Mouse (Mus musculus) gonadal fat pad, adult 2 months (tissue): ENCODE measurements around the gene Usp2. TPM values are rescaled to one million over a fixed set of nuclear protein-coding genes. Genes with fewer than 3 reads are reported as not detected.

Experiments
- DNase-seq: peaks from one replicate; pipeline ENCODE4 v3.0.0-alpha.2; 2012; ENCODE audit warnings: low read depth
- polyA plus RNA-seq: library from polyadenylated mRNA; depleted of rRNA; stranded (reverse); fragments of >200 nt; gene quantifications from 2 replicates; pipeline ENCODE4 v1.2.3, GENCODE M21; 2012

Gene Usp2
- polyA plus RNA-seq, 1 experiment, result 19.3 TPM

DNA sequence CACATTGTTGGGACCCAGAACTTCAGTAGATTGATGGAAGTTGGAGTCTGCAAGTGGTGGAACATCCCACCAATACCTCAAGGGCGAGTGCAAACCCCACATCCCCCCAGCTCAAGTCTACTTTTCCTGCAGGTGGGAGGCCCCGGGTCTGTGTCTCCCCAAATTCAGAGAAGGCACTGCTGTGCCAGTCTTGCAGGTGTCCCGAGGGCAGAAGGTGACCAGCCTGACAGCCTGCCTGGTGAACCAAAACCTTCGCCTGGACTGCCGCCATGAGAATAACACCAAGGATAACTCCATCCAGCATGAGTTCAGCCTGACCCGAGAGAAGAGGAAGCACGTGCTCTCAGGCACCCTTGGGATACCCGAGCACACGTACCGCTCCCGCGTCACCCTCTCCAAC is 20.4 kb upstream of the Usp2 start:
- no peak for DNase-seq

DNA sequence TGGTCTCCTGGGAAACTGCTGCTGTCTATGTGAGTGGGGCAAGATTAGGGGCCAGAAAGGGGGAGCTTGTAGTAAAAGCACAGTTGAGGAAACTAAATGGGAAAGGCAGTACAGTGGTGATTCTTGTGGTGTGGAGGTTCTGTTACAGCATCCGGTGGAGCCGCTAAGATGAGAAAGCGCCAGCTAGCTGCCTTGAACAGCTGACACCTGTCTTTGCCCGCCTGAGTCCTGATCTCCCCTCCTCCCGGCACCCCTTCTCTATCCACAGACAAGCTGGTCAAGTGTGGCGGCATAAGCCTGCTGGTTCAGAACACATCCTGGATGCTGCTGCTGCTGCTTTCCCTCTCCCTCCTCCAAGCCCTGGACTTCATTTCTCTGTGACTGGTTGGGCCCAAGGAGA is 19.8 kb upstream of the Usp2 start:
- DNase-seq, result no peak

DNA sequence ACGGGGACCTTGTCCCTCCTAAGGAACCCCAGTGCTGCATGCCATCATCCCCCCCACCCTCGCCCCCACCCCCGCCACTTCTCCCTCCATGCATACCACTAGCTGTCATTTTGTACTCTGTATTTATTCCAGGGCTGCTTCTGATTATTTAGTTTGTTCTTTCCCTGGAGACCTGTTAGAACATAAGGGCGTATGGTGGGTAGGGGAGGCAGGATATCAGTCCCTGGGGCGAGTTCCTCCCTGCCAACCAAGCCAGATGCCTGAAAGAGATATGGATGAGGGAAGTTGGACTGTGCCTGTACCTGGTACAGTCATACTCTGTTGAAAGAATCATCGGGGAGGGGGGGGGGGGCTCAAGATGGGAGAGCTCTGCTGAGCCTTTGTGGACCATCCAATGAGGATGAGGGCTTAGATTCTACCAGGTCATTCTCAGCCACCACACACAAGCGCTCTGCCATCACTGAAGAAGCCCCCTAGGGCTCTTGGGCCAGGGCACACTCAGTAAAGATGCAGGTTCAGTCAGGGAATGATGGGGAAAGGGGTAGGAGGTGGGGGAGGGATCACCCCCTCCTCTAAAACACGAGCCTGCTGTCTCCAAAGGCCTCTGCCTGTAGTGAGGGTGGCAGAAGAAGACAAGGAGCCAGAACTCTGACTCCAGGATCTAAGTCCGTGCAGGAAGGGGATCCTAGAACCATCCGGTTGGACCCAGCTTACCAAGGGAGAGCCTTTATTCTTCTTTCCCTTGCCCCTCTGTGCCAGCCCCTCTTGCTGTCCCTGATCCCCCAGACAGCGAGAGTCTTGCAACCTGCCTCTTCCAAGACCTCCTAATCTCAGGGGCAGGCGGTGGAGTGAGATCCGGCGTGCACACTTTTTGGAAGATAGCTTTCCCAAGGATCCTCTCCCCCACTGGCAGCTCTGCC is 19.0 kb upstream of the Usp2 start:
- no peak for DNase-seq

DNA sequence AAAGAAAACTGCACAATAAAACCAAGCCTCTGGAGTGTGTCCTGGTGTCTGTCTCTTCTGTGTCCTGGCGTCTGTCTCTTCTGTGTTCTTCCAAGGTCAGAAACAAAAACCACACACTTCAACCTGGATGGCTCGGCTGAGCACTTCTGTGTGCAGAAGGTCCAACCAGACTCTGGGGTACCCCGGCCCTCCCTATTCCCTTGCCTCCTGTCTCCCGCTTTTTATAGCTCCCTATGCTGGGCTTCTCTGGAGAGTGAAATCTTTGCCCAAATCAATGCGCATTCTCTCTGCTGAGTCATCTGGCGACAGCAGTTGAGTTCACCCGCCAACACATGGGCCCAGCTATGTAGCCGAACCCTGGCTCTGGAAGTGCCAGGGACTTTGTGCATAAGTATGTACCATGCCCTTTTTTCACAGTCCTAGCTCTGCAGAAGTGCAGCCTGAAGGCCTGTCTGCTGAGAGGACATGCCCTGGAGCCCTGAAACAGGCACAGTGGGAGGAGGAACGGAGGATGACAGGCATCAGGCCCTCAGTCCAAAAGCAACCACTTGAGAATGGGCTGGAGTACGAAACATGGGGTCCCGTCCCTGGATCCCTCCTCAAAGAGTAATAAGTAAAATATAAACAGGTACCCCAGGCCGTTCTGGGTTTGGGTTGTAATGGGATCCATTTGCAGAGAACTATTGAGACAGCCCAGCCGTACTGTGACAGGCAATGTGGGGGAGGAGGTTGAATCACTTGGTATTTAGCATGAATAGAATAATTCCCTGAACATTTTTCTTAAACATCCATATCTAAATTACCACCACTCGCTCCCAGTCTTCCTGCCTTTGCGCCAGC is 18.1 kb upstream of the Usp2 start:
- DNase-seq, result no peak

DNA sequence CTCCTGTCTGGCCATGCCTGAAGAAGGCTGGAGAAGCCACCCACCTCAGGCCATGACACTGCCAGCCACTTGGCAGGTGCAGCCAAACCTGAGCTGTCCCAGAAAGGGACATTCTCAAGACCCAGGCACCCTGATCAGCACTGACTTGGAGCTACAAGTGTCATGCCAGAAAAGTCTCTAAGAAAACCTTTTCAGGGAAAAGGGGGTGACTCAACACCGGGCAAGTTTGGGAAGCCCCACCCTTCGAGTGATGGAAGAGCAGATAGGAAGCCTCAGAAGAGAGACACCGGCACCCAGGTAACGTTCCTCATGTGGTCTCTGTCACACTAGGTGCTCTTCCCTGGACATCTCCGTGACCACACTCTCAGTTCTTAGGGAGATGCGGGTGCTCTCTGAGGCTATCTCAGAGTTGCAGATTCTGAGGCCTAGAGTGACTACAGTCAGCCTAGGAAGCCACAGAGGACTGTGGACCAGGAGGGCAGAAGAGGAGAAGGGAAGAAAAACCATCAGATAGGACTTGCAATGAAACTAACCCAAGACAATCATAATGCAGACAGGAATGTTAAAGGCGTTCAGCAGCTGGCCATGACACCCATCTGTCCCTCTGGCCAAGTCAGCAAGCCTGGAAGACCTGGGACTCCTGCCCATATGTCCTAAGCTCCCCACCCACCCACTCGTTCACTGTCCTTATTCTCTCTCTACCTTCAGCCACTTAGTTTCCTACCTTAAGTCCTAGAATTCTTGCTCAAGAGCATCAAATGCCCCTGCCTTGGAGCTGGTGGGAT is 17.2 kb upstream of the Usp2 start:
- no peak for DNase-seq

DNA sequence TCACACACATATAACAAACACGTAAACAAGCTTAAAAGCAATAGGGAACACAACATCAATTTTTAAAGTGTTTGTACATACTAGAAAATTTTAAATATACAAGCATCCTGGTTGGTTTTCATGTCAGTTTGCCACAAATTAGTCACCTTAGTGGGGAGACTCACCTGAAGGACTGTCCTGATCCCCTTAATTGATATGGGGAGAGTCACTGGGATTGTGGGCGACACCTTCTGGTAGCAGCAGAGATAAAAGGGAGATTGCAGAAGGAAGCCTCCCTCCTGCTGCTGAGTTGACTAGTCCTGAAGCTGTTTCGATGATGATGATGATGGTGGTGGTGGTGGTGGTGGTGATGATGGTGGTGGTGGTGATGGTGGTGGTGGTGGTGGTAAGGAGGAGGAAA is 14.0 kb upstream of the Usp2 start:
- DNase-seq, result no peak

DNA sequence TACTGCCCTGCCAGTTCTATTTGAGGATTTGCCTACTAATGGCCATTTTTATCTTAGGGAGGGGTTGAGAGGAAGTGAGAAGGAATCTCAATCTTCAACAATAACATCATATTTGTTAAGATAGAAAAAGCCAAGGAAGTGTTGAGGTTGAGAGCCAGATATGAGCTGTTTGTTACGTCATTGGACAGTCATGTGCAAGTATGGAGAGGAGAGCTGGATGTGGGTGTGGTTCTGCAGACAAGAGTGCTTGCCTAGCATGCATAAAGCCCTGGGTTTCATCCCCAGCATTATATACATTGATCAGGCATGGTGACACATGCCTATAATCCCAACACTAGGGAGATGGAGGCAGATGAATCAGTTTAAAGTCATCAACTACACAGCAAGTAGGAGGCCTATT is 12.9 kb upstream of the Usp2 start:
- DNase-seq, result no peak

DNA sequence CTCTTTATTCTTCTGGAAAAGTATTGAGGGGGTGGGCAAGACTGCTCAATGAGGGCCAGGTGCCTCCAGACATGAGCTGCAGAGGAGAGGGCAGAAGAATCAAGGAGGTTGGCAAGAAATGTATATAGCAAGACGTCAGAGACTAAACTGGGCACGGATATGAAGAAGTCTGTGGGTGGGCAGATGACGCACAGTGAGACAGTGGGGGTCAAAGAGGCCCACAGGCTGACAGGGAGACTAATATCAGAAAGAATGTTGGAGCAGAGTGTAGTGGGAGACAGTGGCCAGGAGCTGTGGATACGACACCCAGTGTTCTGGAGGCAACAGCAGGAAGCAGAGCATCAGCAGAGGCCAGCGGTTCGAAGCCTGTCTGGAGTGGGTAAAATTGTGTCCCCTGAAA is 8.2 kb upstream of the Usp2 start:
- DNase-seq, result no peak

DNA sequence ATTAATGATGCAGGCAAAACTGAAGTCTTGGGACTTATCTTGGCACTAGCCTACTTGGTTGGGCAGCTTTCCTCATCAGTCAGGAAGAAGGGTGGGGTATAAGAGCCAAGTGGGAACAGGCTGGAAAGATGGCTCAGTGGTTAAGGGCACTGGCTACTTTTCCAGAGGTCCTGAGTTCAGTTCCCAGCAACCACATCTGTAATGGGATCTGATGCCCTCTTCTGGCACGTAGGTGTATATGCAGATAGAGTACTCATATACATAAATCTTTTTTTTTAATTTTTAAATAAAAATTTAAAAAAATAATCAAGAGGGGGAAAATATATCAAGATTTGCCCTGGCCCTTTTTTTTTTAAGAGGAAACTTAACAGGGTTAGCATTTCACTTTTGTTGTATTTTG is 1.6 kb upstream of the Usp2 start:
- DNase-seq, result no peak

DNA sequence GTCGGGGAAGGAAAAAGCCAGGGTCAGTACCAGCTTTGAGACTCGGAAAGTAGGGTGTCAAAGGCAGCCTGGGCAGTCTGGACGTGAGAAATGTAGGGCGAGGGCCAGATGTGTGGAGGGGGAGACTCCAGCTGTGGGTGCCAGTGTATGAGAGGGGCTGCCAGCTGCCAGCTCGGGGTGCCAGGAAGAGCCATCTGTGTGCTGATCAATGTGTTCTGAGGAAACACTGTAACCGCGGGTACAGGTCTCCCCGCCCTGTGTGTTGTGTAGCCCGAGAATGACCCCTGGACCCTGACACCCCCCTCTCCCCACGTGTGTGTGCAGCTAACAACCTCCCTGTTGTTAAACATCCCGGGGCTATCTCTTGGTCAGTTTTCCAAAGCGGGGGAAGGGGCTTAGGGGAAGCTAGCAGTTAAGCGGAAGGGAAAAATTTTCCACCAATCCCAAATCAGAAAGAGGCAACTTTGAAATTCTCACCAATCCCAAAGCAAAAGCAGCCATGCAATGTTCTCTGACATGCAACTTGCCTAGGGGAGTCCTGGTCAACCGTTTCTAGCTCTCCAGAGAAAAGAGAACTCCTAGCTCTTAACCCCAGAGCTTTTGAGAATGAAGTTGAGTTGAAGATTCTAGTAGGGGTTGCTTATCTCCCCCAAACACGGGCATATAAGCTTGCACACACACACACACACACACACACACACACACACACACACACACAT is 579 bp downstream of the Usp2 start:
- no peak for DNase-seq

DNA sequence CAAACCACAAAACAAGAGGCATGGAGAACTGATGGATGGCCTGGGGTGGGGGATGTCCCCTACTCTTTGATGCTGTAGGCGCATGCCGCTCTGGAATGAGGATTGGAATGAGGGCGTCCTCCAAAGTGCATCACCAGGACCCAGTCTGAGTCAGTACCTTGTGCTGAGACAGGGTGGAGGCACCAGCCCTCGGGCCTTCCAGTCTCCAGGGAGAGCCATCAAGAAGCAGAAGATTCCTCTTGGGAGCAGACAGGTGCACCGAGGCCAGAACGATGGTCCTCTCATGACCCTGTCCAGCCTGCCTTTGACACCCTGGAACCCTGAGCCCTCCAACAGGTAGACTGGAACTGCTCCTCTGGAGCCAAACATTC is 1.1 kb downstream of the Usp2 start:
- DNase-seq, result no peak

DNA sequence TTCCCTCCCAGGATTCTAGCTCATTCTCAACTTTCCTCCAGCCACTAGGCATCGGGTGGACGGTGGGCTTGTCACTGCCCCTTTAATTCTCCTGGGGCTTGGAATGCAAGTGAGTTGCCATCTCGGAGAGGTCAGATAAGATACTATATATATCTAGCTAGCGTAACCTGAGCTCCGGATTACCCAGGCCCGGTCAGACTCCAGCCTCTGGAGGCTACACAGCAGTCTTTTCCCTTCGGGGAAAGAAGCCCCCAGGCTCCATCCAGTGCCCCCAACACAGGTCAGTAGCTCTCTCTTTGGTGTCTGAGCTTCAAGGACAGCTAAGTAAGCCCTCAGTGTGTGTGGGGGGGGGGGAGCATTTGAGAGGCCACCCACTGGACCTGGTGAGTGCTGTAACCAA is 2.4 kb downstream of the Usp2 start:
- DNase-seq, result no peak

DNA sequence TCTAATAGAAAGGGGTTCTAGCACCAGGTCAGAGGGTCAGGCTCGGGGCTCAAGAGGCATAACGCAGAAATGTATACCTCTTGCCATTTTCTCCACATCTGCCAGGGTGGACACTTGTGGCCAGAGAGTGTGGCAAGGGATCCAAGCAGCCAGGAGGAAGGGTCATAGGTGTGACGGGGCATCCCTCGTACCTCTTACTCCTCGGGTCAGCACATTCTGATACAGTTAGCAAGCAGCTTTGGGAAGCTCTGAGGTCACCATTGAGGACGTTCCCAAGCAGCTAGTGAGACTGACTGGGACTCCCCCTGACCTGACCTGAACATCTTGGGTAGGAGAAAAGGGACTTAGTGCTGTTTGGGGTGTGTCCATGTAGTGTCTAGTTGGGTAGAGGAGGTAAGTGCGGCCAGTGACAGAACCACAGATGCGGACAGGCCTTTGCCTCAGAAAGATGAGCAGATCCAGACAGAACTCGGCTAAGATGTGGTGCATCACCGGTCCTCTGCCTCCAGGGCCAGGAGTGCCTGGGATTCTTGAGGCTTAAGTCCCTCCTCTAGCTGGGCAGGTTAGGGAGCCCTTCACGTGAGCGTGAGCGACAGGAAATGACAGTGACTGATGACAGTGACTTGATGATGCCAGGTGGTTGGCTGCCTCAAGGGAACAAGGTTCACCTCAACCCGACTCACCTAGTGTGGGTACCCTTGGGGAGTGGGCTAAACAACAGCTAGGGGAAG is 3.5 kb downstream of the Usp2 start:
- DNase-seq, result no peak

DNA sequence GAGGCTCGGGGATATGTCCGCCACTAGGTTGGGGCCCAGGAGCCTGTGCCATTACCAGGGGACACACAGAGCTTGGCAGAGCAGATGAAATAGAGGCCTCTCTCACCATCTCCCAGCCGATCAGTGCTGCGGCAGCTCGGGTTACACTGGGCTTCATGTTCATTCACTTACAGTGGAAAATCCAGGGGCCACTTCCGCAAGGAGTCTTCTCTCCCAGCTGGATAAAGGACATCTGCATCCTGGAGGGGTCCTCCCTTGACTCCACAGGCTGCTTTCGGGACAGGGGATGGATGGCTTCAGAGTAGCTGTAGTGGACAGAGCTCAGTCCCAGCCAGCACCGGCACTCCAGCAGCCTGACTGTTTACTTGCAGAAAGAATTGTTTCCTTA is 4.0 kb downstream of the Usp2 start:
- DNase-seq, result no peak

DNA sequence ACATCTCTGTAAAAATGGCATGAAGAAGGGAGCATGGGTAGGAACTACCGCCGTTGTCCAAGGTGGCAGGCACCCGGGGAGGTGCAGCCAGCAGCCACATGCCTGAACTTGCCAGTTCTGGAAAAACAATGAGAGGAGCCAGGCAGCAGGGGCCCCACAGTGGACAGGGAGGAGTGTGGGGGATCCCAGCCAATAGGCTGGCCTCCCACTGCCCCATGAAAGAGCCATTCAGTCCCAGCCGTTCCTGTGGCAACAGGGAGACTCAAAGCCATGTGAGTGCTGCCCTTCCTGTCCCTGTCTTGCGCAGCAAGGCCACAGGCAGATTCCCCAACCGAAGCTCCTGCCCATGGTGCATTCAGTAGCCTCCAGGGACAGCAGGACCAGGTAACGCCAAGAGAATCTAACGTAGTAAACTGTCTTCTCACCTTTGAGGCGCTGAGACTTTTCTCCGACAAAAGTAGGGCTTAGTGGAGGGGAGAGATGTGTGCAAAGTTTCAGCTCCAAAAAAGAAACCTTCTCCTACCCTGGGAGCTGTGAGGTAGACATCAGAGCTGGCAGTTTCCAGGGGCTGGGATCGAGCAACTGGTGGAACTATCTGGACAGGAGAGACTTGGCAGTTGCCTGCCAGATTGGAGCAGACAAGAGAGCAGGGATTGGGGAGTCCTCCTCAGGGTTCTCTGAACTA is 5.2 kb downstream of the Usp2 start:
- no peak for DNase-seq

DNA sequence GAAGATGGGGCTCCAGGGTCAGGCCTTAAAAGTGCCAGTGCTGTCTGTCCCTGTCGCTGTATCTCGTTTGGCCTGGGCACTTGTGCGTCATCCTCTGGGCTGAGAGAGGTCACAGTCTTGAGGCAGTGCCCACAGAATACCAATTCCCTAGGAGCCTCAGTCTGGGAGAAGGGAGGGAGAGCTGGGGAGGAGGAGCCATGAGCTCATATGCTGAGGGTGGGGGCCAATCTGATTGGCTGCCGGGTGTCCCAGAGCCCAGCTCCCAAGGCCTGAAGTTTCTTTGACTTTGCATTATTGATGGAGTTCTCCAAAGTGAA is 5.7 kb downstream of the Usp2 start:
- DNase-seq, result no peak

DNA sequence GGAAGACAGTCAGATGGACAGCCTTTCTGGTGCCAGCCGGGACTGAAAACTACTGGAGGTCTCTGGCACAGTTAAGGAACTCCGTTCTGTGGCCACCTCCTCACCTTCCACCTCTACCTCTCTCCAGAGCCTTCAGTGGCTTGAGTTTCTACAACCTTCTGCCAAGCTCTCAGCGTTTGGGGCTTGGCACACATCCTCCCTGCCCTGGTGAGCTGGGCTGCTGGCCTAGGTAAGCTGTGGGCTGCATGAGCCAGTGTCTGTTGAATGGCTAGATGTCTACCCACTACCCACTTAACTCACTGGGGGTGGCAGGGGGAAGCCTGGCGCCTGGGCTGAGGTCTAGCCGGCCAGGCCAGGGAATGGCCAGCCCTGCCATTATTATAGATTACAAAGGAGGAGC is 6.3 kb downstream of the Usp2 start:
- DNase-seq, result no peak

DNA sequence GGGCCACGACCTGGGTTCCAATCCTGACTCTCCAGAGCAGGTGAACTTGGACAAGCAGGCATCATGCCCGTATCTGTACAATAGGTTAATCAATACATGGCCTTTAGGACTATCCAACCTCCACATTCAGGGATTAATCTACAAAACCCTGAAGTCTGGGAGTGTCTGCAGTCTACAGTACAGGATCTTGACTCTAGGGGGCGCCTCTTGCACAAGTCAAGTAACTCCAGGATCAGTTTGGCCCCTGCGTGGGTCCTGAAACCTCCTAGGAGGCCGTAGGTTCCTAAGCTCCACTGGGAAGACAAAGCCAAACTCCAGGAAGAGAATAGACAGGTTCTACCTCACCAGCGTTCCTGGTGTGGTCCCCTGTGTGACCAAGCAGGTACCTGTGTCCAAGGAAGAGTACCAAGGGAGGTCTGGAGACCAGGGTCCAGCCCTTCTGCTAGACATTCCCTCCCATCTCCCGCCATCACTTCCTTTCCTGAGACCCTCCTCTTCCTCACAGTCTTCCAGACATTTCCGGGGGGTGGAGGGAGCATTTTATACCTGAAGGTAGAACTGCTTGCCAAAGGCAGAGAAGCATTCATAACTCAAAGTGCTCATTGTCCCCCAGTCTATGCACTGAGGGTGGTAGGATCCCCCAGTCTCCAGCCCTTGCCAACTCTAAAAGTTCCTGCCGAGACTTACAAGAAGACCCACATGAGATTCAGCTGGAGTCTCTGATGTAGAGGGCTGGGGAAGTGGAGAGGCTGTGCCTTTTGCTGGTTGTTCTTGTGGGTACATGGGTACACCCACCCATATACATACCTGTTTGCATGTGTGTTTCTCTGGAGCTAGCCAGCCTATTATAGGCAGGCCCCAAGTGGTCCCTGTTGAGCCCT is 7.8 kb downstream of the Usp2 start:
- no peak for DNase-seq

DNA sequence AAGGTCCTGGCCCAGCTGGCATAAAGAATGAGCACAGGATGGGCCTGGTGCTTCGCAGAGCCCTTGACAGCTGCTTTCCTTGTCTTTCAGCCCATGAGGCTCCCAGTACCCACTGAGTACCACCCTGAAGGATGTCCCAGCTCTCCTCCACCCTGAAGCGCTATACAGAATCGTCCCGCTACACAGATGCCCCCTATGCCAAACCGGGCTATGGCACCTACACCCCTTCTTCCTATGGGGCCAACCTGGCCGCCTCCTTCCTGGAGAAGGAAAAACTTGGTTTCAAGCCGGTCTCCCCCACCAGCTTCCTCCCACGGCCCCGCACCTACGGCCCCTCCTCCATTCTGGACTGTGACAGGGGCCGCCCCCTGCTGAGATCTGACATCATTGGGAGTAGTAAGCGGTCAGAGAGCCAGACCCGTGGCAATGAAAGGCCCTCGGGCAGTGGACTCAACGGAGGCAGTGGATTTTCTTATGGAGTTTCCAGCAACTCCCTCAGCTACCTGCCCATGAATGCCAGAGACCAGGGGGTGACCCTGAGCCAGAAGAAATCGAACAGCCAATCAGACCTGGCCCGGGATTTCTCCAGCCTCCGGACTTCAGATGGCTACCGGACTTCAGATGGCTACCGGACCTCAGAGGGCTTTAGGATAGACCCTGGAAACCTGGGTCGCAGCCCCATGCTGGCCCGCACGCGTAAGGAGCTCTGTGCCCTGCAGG is 8.6 kb downstream of the Usp2 start:
- no peak for DNase-seq
